In genomic region chr2:58566049-58566409, GRCm38 (mm10) we compare ENCODE assay signal across 10 mouse cellular contexts. TPM values are rescaled to one million over a fixed set of nuclear protein-coding genes. Genes with fewer than 3 reads are reported as not detected.
DNase-seq lines count a peak whose midpoint lies in the region; ATAC-seq and TF ChIP-seq lines count a peak whose summit lies in the region.
"Had no signal": no experiment of that assay in that cellular context is flagged by ENCODE, and none has a peak within 500 bp of the region (broad histone marks: within the 10 kb centered on the region; RNA-seq: fewer than 3 reads in every experiment).

No protein-coding gene starts in this region.

- peak overlapping the region; percentile 61 for H3K4me2 ChIP-seq in embryonic facial prominence, embryonic 14.5 days (ENCODE audit: low read depth, low read length)
- H3K4me2 ChIP-seq in hindbrain, postnatal 0 days (ENCODE audit: low read depth, low read length), result peak overlapping the region; percentile 72
- peak overlapping the region; percentile 69 for H3K4me2 ChIP-seq in midbrain, embryonic 12.5 days (replicated peaks)

- H3K27ac ChIP-seq in embryonic facial prominence, embryonic 14.5 days (replicated peaks; ENCODE audit: low read depth, low read length), result peak overlapping the region; percentile 99
- peak overlapping the region; percentile 99 for H3K27ac ChIP-seq in hindbrain, postnatal 0 days
- H3K27ac ChIP-seq in midbrain, embryonic 12.5 days (replicated peaks), result peak overlapping the region; percentile 97

- H3K36me3 ChIP-seq in E14TG2a.4 (ENCODE audit: insufficient read depth, low read length), result no peaks in the 10 kb centered on the region
- no peaks in the 10 kb centered on the region for H3K36me3 ChIP-seq in embryonic facial prominence, embryonic 14.5 days (ENCODE audit: control insufficient read depth, insufficient read depth, low read length)
- H3K36me3 ChIP-seq in hindbrain, postnatal 0 days (ENCODE audit: insufficient read depth, low read length), result no peaks in the 10 kb centered on the region
- H3K36me3 ChIP-seq in midbrain, embryonic 12.5 days, result no peaks in the 10 kb centered on the region

- peak; percentile 4; the same call in 1 of the 2 replicates for ATAC-seq in frontal cortex, adult (ENCODE audit: low TSS enrichment)
- peak; percentile 19 for ATAC-seq in embryonic facial prominence, embryonic 14.5 days (ENCODE audit: low read depth)
- no peak; the same call in 1 of the 2 replicates for ATAC-seq in hindbrain, postnatal 0 days
- ATAC-seq in midbrain, embryonic 12.5 days (ENCODE audit: low FRiP score, low read depth), result no peak
- ATAC-seq in inflammation-experienced regulatory T-cells, adult 6 months, result no peak

- H3K4me3 ChIP-seq in E14TG2a.4 (replicated peaks; ENCODE audit: low read length), result peak overlapping the region; percentile 88
- peak overlapping the region; percentile 84 for H3K4me3 ChIP-seq in embryonic facial prominence, embryonic 14.5 days (ENCODE audit: low read depth, low read length)
- peak overlapping the region; percentile 93 for H3K4me3 ChIP-seq in hindbrain, postnatal 0 days (ENCODE audit: low read length)
- H3K4me3 ChIP-seq in midbrain, embryonic 12.5 days, result peak overlapping the region; percentile 90

- H3K4me1 ChIP-seq in E14TG2a.4 (replicated peaks; ENCODE audit: low read depth, low read length), result peaks cover 39% of the 10 kb centered on the region
- H3K4me1 ChIP-seq in embryonic facial prominence, embryonic 14.5 days (ENCODE audit: control insufficient read depth, insufficient read depth, low read length), result peaks cover 40% of the 10 kb centered on the region
- peaks cover 19% of the 10 kb centered on the region for H3K4me1 ChIP-seq in hindbrain, postnatal 0 days (ENCODE audit: insufficient read depth, low read length)
- H3K4me1 ChIP-seq in midbrain, embryonic 12.5 days, result peaks cover 39% of the 10 kb centered on the region

- H3K9ac ChIP-seq in embryonic facial prominence, embryonic 14.5 days (ENCODE audit: low read depth, low read length), result peak overlapping the region; percentile 94
- peak overlapping the region; percentile 92 for H3K9ac ChIP-seq in hindbrain, postnatal 0 days (replicated peaks; ENCODE audit: low read length)
- peak overlapping the region; percentile 93 for H3K9ac ChIP-seq in midbrain, embryonic 12.5 days (replicated peaks)

- H3K27me3 ChIP-seq in E14TG2a.4 (ENCODE audit: insufficient read depth, low read length), result peaks cover 21% of the 10 kb centered on the region
- H3K27me3 ChIP-seq in embryonic facial prominence, embryonic 14.5 days (replicated peaks; ENCODE audit: control insufficient read depth, insufficient read depth, low read length), result no peaks in the 10 kb centered on the region
- no peaks in the 10 kb centered on the region for H3K27me3 ChIP-seq in hindbrain, postnatal 0 days (ENCODE audit: insufficient read depth, low read length)
- H3K27me3 ChIP-seq in midbrain, embryonic 12.5 days, result no peaks in the 10 kb centered on the region

- WGBS in embryonic facial prominence, embryonic 14.5 days, result 2% methylated on average over 6 of the region's 6 CpGs
- WGBS in hindbrain, postnatal 0 days, result under 1% methylated on average over 6 of the region's 6 CpGs
- 5% methylated on average over 6 of the region's 6 CpGs for WGBS in midbrain, embryonic 12.5 days

- DNase-seq in frontal cortex, adult 2 months (ENCODE audit: extremely low spot score in 1 of 2, low spot score in 1 of 2), result no peak
- DNase-seq in embryonic facial prominence, embryonic 14.5 days (ENCODE audit: low spot score), result peak; percentile 92
- no peak for DNase-seq in hindbrain, postnatal 0 days (ENCODE audit: low spot score)
- no peak for DNase-seq in ovary, postnatal 10 days (ENCODE audit: low spot score)

- H3K9me3 ChIP-seq in E14TG2a.4 (ENCODE audit: low read length), result no peaks in the 10 kb centered on the region
- no peaks in the 10 kb centered on the region for H3K9me3 ChIP-seq in embryonic facial prominence, embryonic 14.5 days (ENCODE audit: control insufficient read depth, low read length)
- H3K9me3 ChIP-seq in hindbrain, postnatal 0 days (ENCODE audit: low read length), result no peaks in the 10 kb centered on the region
- H3K9me3 ChIP-seq in midbrain, embryonic 12.5 days, result no peaks in the 10 kb centered on the region

- TF ChIP-seq CTCF in E14TG2a.4 (conservative IDR thresholded peaks at IDR 0.05; ENCODE audit: low read length), result no peak
- TF ChIP-seq CTCF in hindbrain, postnatal 0 days (IDR thresholded peaks at IDR 0.05; ENCODE audit: low read depth), result no peak

RNA-seq across cellular contexts. Expression of gene Acvr1, which starts 0.9 kb away (rescaled TPM):
- polyA plus RNA-seq in frontal cortex, adult 2 months (2012; rRNA removed), result 31.6 and 34.4 TPM in 2 replicates
- polyA plus RNA-seq in embryonic facial prominence, embryonic 14.5 days (2014; fragmentation: Nextera tagmentation; extraction: Ambion mirVana), result 14.7 and 15.0 TPM in 2 replicates
- 11.5 and 12.5 TPM in 2 replicates for total RNA-seq in hindbrain, postnatal 0 days (2014; rRNA removed)
- polyA plus RNA-seq in hindbrain, postnatal 0 days (2015; fragmentation: Nextera tagmentation; extraction: Ambion mirVana), result 4.9 and 5.0 TPM in 2 replicates
- polyA plus RNA-seq in midbrain, embryonic 12.5 days (2016; fragmentation: Nextera tagmentation; extraction: Ambion mirVana), result 3.8 and 4.7 TPM in 2 replicates
- polyA plus RNA-seq in inflammation-experienced regulatory T-cells, adult 6 months (2017; shearing (Covaris generic)), result under 1 TPM; 0.27 to 0.39 (median 0.32) TPM
- total RNA-seq: MEL had no signal

RNA-seq across cellular contexts. Expression of gene Upp2, which starts 1.1 kb away (rescaled TPM):
- 41.0 and 43.3 TPM in 2 replicates for polyA plus RNA-seq in frontal cortex, adult 2 months (2012; rRNA removed)
- 8.5 and 8.7 TPM in 2 replicates for polyA plus RNA-seq in embryonic facial prominence, embryonic 14.5 days (2014; fragmentation: Nextera tagmentation; extraction: Ambion mirVana)
- total RNA-seq in hindbrain, postnatal 0 days (2014; rRNA removed), result 6.8 and 7.8 TPM in 2 replicates
- polyA plus RNA-seq in hindbrain, postnatal 0 days (2015; fragmentation: Nextera tagmentation; extraction: Ambion mirVana), result 10.4 and 11.8 TPM in 2 replicates
- 7.4 and 8.1 TPM in 2 replicates for polyA plus RNA-seq in midbrain, embryonic 12.5 days (2016; fragmentation: Nextera tagmentation; extraction: Ambion mirVana)
- under 1 TPM in 1 of 3 experiments, not detected in 2; 0.15 TPM for polyA plus RNA-seq in inflammation-experienced regulatory T-cells, adult 6 months (2017; shearing (Covaris generic))
- total RNA-seq: hematopoietic stem cell, adult 5-6 weeks; MEL had no signal

Comparison
In these comparisons a context has a peak if more than half of its experiments do, and no peak if none do; other contexts are left out.
1. ATAC-seq: peak in frontal cortex, adult (single experiment) and embryonic facial prominence, embryonic 14.5 days (single experiment); none in hindbrain, postnatal 0 days (single experiment), midbrain, embryonic 12.5 days (single experiment) and inflammation-experienced regulatory T-cells, adult 6 months (single experiment).
2. Peak in every context shown above with its lines, with median percentiles within 50 percentile points of each other: H3K4me3 ChIP-seq, H3K27ac ChIP-seq, H3K4me2 ChIP-seq and H3K9ac ChIP-seq.